11 mouse cellular contexts compared by ENCODE assay signal in genomic region chr16:33944772-33945171, GRCm38 (mm10). TPM values are rescaled to one million over a fixed set of nuclear protein-coding genes. Genes with fewer than 3 reads are reported as not detected.
A peak's percentile ranks its signal among the peaks of the same experiment; 100 is the strongest.
DNase-seq lines count a peak whose midpoint lies in the region; ATAC-seq and TF ChIP-seq lines count a peak whose summit lies in the region.
"Had no signal": no experiment of that assay in that cellular context is flagged by ENCODE, and none has a peak within 500 bp of the region (broad histone marks: within the 10 kb centered on the region; RNA-seq: fewer than 3 reads in every experiment).

No protein-coding gene starts in this region.

- H3K36me3 ChIP-seq in forebrain, embryonic 10.5 days (replicated peaks), result peaks cover 7% of the 10 kb centered on the region
- no peaks in the 10 kb centered on the region for H3K36me3 ChIP-seq in forebrain, embryonic 12.5 days (replicated peaks)
- peaks cover 4% of the 10 kb centered on the region; the same call in 1 of the 2 replicates for H3K36me3 ChIP-seq in lung, postnatal 0 days (ENCODE audit: insufficient read depth, low read length)
- peaks cover 2% of the 10 kb centered on the region; the same call in 1 of the 2 replicates for H3K36me3 ChIP-seq in kidney, adult 2 months (ENCODE audit: control insufficient read depth, insufficient read depth, low read length)
- no peaks in the 10 kb centered on the region for H3K36me3 ChIP-seq in stomach, embryonic 16.5 days (ENCODE audit: control insufficient read depth, insufficient read depth, low read length)

- DNase-seq in forebrain, embryonic 10.5 days (ENCODE audit: extremely low spot score, low spot score), result no peak
- DNase-seq in lung, postnatal 0 days (ENCODE audit: low spot score), result peak; percentile 56
- no peak for DNase-seq in lung, postnatal 25 days (ENCODE audit: low spot score)
- peak; percentile 75 for DNase-seq in kidney, adult 2 months
- no peak for DNase-seq in left cerebral cortex, adult 9 months (ENCODE audit: low spot score in 2 of 2)
- DNase-seq: B cell, adult 2 months; thymus, postnatal 36 days had no signal

- H3K27me3 ChIP-seq in forebrain, embryonic 10.5 days (ENCODE audit: poor library complexity, severe bottlenecking), result no peaks in the 10 kb centered on the region
- no peaks in the 10 kb centered on the region for H3K27me3 ChIP-seq in forebrain, embryonic 12.5 days
- H3K27me3 ChIP-seq in lung, postnatal 0 days (replicated peaks; ENCODE audit: insufficient read depth, low read length), result no peaks in the 10 kb centered on the region
- H3K27me3 ChIP-seq in kidney, adult 2 months (replicated peaks; ENCODE audit: control insufficient read depth, insufficient read depth, low read length), result no peaks in the 10 kb centered on the region
- no peaks in the 10 kb centered on the region for H3K27me3 ChIP-seq in stomach, embryonic 16.5 days (ENCODE audit: control insufficient read depth, insufficient read depth, low read length)

- peak overlapping the region; percentile 63 for H3K27ac ChIP-seq in forebrain, embryonic 10.5 days
- H3K27ac ChIP-seq in forebrain, embryonic 12.5 days, result no peak overlapping the region
- no peak overlapping the region for H3K27ac ChIP-seq in lung, postnatal 0 days (ENCODE audit: low read length)
- H3K27ac ChIP-seq in kidney, adult 2 months (ENCODE audit: insufficient read depth, low read depth, low read length), result peak overlapping the region; percentile 8; the same call in 1 of the 2 replicates
- H3K27ac ChIP-seq in stomach, embryonic 16.5 days (ENCODE audit: low read length), result 0 out of 2 replicates have a peak overlapping the region, but pooled peaks have one; percentile 51

- TF ChIP-seq EP300 in lung, postnatal 0 days (IDR thresholded peaks at IDR 0.05), result no peak

- TF ChIP-seq POLR2A in kidney, adult 2 months (IDR thresholded peaks at IDR 0.05; ENCODE audit: low read depth, low read length), result no peak

- H3K4me1 ChIP-seq in forebrain, embryonic 10.5 days, result peaks cover 71% of the 10 kb centered on the region
- H3K4me1 ChIP-seq in forebrain, embryonic 12.5 days, result peaks cover 21% of the 10 kb centered on the region
- no peaks in the 10 kb centered on the region; the same call in 1 of the 2 replicates for H3K4me1 ChIP-seq in lung, postnatal 0 days (ENCODE audit: insufficient read depth, low read depth, low read length)
- H3K4me1 ChIP-seq in kidney, adult 2 months (ENCODE audit: control insufficient read depth, insufficient read depth, low read length), result peaks cover 38% of the 10 kb centered on the region
- H3K4me1 ChIP-seq in stomach, embryonic 16.5 days (ENCODE audit: control insufficient read depth, insufficient read depth, low read length), result peaks cover 59% of the 10 kb centered on the region

- TF ChIP-seq CTCF in lung, postnatal 0 days (IDR thresholded peaks at IDR 0.05), result no peak
- no peak for TF ChIP-seq CTCF in kidney, adult 2 months (conservative IDR thresholded peaks at IDR 0.05; ENCODE audit: insufficient read depth, insufficient read length, low read depth, low read length)

- no peaks in the 10 kb centered on the region for H3K9me3 ChIP-seq in forebrain, embryonic 10.5 days
- H3K9me3 ChIP-seq in forebrain, embryonic 12.5 days, result no peaks in the 10 kb centered on the region
- no peaks in the 10 kb centered on the region for H3K9me3 ChIP-seq in lung, postnatal 0 days (ENCODE audit: low read length)
- H3K9me3 ChIP-seq in stomach, embryonic 16.5 days (replicated peaks; ENCODE audit: control insufficient read depth, low read length), result no peaks in the 10 kb centered on the region

- no peak overlapping the region for H3K4me2 ChIP-seq in forebrain, embryonic 12.5 days
- H3K4me2 ChIP-seq in lung, postnatal 0 days (replicated peaks; ENCODE audit: low read depth, low read length), result no peak overlapping the region
- no peak overlapping the region for H3K4me2 ChIP-seq in stomach, embryonic 16.5 days (ENCODE audit: low read depth, low read length)

- no peak overlapping the region for H3K4me3 ChIP-seq in forebrain, embryonic 10.5 days
- no peak overlapping the region for H3K4me3 ChIP-seq in forebrain, embryonic 12.5 days (replicated peaks)
- no peak overlapping the region for H3K4me3 ChIP-seq in lung, postnatal 0 days (ENCODE audit: low read depth, low read length)
- H3K4me3 ChIP-seq in kidney, adult 2 months (ENCODE audit: insufficient read depth, low read depth, low read length), result no peak overlapping the region
- H3K4me3 ChIP-seq in stomach, embryonic 16.5 days (replicated peaks; ENCODE audit: low read length), result no peak overlapping the region

- 60% methylated on average over 6 of the region's 6 CpGs for WGBS in forebrain, embryonic 10.5 days
- WGBS in forebrain, embryonic 12.5 days, result 79% methylated on average over 6 of the region's 6 CpGs
- 31% methylated on average over 6 of the region's 6 CpGs for WGBS in lung, postnatal 0 days
- WGBS in kidney, adult 2 months, result 56% methylated on average over 6 of the region's 6 CpGs
- WGBS in stomach, embryonic 16.5 days, result 17% methylated on average over 6 of the region's 6 CpGs

- no peak overlapping the region for H3K9ac ChIP-seq in forebrain, embryonic 12.5 days
- no peak overlapping the region for H3K9ac ChIP-seq in lung, postnatal 0 days (replicated peaks; ENCODE audit: low read depth)
- no peak overlapping the region for H3K9ac ChIP-seq in stomach, embryonic 16.5 days (ENCODE audit: low read length)

- no peak for ATAC-seq in forebrain, embryonic 12.5 days (ENCODE audit: low FRiP score)
- peak; percentile 32 for ATAC-seq in lung, postnatal 0 days
- no peak for ATAC-seq in stomach, embryonic 16.5 days (ENCODE audit: insufficient read depth, low FRiP score)
- no peak for ATAC-seq in cerebellum, adult (ENCODE audit: insufficient number of reproducible peaks, low FRiP score, low TSS enrichment)
- ATAC-seq: inflammation-experienced regulatory T-cells, adult 6 months had no signal

RNA-seq across cellular contexts. Expression of gene Umps, which starts 22.1 kb away (rescaled TPM):
- 107 and 111 TPM in 2 replicates for polyA plus RNA-seq in forebrain, embryonic 10.5 days (2016; fragmentation: Nextera tagmentation; extraction: Ambion mirVana)
- polyA plus RNA-seq in forebrain, embryonic 12.5 days (2016; fragmentation: Nextera tagmentation; extraction: Ambion mirVana), result 56.5 and 56.9 TPM in 2 replicates
- polyA plus RNA-seq in lung, postnatal 0 days (2015; fragmentation: Nextera tagmentation; extraction: Ambion mirVana), result 10.3 and 11.1 TPM in 2 replicates
- polyA plus RNA-seq in kidney, adult 2 months (2012; rRNA removed), result 14.9 and 16.5 TPM in 2 replicates
- 53.5 and 54.5 TPM in 2 replicates for polyA plus RNA-seq in stomach, embryonic 16.5 days (2015; fragmentation: Nextera tagmentation; extraction: Ambion mirVana)

Comparison
In these comparisons a context has a peak if more than half of its experiments do, and no peak if none do; other contexts are left out.
1. DNase-seq: peak in lung, postnatal 0 days (single experiment) and kidney, adult 2 months (single experiment); none in forebrain, embryonic 10.5 days (single experiment), lung, postnatal 25 days (single experiment) and left cerebral cortex, adult 9 months (0 of 2).
2. H3K27ac ChIP-seq: peak in forebrain, embryonic 10.5 days (single experiment), kidney, adult 2 months (single experiment) and stomach, embryonic 16.5 days (single experiment); none in forebrain, embryonic 12.5 days (single experiment) and lung, postnatal 0 days (single experiment).